Mouse (Mus musculus) regulatory T cell (primary cell): ENCODE measurements around the gene Olfr441.
"Not testable (repeated sequence)": the region's sequence is repeated elsewhere in the genome, so short reads cannot be mapped to it uniquely, and the experiment has no call there.

Experiments used
- in situ Hi-C: fragments of 300-600 bp; cut with MboI, MseI; formaldehyde crosslinking; loops from one replicate; pipeline ENCODE4 v1.15.1; 2025; ENCODE audit warnings: high pct_unique_total_duplicates

Olfr441 gene

DNA sequence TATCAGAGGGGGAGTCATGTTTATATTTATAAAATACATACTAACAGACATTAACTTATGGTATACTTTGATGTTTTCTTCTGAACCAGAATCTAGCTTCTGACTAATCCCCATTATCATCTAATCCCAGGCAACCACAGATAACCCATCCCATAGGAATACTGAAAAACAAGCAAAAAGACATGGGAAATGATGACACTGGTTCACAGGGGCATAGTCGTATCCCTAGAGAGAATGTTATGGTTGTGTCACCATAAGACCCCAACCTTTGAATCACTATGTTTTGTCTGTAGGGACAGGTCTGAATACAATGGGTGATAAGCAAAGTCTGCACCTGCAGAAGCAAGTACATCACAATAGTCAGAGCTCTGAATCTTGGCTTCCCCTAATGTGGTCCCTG is at the start of gene Olfr441:
Olfr441 (plus strand) TSS at position 301 of the 400 bp plus-strand sequence.
- in situ Hi-C loops: not testable (repeated sequence)

DNA sequence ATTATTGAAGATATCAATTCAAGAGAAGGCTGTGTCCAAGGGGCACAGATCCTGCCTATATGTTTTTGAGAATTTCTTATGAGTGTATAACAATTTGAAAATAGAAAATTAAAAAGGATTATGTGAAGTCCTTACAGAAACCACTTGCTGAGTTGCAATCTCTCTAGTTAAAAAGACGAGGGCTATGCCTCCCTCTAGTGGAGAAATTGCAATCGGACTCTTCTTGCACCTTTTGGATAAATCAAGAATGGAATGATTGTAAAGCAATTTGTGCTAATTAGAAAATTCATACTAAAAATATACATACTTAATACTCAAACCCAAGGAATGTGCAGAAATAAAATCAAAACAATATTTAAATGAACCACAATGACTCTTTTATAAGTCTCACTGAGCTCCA is 27.4 kb upstream of the Olfr441 start:
- in situ Hi-C loops: no loop called here

DNA sequence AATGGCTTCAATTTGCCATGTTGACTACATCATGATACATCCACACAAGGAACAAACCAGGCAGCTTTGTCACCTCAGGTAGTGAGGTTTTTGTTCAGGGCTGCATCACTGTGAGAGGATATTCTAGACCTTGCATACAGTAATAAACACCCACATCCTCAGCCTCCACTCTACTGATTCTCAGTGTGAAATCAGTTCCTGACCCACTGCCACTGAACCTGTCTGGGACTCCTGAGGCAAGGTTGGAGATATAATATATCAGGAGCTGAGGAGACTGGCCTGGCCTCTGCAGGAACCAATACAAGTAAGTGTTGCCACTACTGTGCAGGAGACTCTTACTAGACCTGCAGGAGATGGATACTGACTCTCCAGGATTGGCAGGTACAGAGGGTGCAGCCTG is 24.8 kb upstream of the Olfr441 start:
- in situ Hi-C loops: not testable (repeated sequence)

DNA sequence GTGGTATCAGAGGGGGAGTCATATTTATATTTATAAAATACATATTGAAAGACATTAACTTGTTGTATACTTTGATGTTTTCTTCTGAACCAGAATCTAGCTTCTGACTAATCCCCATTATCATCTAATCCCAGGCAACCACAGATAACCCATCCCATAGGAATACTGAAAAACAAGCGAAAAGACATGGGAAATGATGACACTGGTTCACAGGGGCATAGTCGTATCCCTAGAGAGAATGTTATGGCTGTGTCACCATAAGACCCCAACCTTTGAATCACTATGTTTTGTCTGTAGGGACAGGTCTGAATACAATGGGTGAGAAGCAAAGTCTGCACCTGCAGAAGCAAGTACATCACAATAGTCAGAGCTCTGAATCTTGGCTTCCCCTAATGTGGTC is 40.1 kb downstream of the Olfr441 start, which contains the start of gene Olfr237-ps1:
Olfr237-ps1 (plus strand) TSS at position 301 of the 400 bp plus-strand sequence.
- in situ Hi-C loops: not testable (repeated sequence)

DNA sequence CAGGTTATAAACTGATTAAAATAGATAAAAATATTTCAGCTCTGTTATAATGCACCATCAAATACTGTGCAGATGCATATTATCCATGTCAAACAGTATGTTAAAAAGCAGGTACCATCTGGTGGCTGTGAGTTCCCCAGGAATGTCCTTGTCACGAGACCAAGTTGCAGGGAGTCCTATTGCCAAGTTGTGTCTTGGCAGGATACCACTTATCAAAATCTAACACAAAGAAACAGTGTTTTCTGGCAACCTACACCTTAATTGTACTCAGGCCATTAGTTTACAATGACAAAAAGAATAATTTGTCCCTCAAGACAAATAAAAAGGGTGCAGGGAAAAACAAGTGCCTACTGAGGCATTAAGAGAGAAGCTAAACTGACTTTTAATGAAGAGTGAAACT is 53.3 kb downstream of the Olfr441 start:
- in situ Hi-C loops: loop anchor here (10.0 kb wide), 1 partner anchor 1175 kb away; no protein-coding TSS in a partner anchor

DNA sequence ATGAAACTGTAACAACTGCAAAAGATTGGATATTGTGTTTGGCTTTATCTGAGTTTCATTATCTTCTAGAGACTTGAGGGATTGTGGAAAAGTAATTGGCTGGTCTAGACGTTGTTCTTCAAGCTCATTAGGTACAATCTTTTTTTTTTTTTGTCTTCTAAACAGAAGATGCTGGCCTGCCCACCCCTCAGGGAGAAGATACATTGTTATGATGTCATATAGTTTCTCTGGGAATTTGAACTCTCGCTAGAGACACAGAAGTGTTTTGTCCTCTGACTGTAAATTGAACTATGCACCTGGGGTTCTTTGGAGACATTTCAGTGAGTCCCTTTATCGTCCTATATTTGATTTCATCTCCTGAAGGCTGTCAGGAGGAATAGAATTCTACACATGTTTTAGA is 56.8 kb downstream of the Olfr441 start, which contains the start of gene Olfr437:
Olfr437 (plus strand) TSS at position 301 of the 400 bp plus-strand sequence.
- in situ Hi-C loops: no loop called here

DNA sequence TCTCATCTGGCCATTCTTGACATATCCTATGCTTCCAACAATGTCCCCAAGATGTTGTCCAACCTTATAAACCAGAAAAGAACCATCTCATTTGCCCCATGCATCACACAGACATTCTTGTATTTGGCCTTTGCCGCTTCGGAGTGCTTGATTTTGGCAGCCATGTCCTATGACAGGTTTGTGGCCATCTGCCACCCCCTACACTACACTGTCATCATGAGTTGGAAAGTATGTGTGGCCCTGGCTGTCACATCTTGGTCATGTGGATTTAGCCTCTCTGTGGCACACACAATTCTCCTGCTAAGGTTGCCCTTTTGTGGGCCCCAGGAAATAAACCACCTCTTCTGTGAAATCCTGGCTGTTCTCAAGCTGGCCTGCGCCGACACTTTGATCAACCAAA is 61.1 kb downstream of the Olfr441 start:
- in situ Hi-C loops: no loop called here
